Mouse (Mus musculus) spleen, adult 2 months (tissue): Measurements from ENCODE around the gene Ccdc22. TPM values are rescaled to one million over a fixed set of nuclear protein-coding genes. Genes with fewer than 3 reads are reported as not detected.
A peak's percentile ranks its signal among the peaks of the same experiment; 100 is the strongest.

Experiments
- DNase-seq, 2 experiments: peaks; one replicate each; pipeline versions ENCODE4 v3.0.0 to v3.0.0-alpha.2; 2012 to 2021; ENCODE audit warnings: low spot score in 2 of 2, low read depth in 1 of 2
- H3K27ac ChIP-seq: fragments of 200-500 bp; 2 replicates; pipeline ENCODE4 v1.5.1; 2012; ENCODE audit warnings: low read length, inconsistent platforms; ENCODE audit not compliant: insufficient read depth
- H3K27me3 ChIP-seq: fragments of 200-500 bp; 2 replicates; pipeline ENCODE4 v1.6.1; 2012; ENCODE audit warnings: mild to moderate bottlenecking, moderate library complexity, low read length, inconsistent platforms; ENCODE audit not compliant: control insufficient read depth, insufficient read depth
- H3K36me3 ChIP-seq: fragments of 200-500 bp; 2 replicates; pipeline ENCODE4 v1.6.1; 2012; ENCODE audit warnings: mild to moderate bottlenecking, low read length, inconsistent platforms; ENCODE audit not compliant: control insufficient read depth, insufficient read depth
- H3K4me1 ChIP-seq: fragments of 200-500 bp; 2 replicates; pipeline ENCODE4 v1.6.1; 2011; ENCODE audit warnings: inconsistent platforms; ENCODE audit not compliant: control insufficient read depth, insufficient read depth, insufficient read length
- H3K4me3 ChIP-seq: fragments of 200-500 bp; 2 replicates; pipeline ENCODE4 v1.5.1; 2011; ENCODE audit warnings: mild to moderate bottlenecking, inconsistent platforms; ENCODE audit not compliant: insufficient read depth, insufficient read length; ENCODE audit errors: extremely low read depth
- CTCF ChIP-seq: fragments of 200-500 bp; IDR thresholded peaks from 2 replicates; pipeline ENCODE4 v1.5.1; 2011; ENCODE audit warnings: mild to moderate bottlenecking, inconsistent platforms; ENCODE audit not compliant: insufficient read depth, insufficient read length, insufficient replicate concordance; ENCODE audit errors: extremely low read depth
- POLR2A ChIP-seq: fragments of 200-500 bp; IDR thresholded peaks from 2 replicates; pipeline ENCODE4 v1.6.1; 2011; ENCODE audit warnings: low read depth, low read length, inconsistent platforms
- whole genome bisulfite sequencing: fragments of 180-500 bp; shearing (Covaris S2); methylation state at CpG from one replicate; pipeline ENCODE4 v1.1.7; 2018; 5-methylcytosine and 5-hydroxymethylcytosine counted together
- polyA plus RNA-seq: library from polyadenylated mRNA; depleted of rRNA; stranded (reverse); fragments of >200 nt; gene quantifications from 2 replicates; pipeline ENCODE4 v1.2.3, GENCODE M21; 2012

Gene Ccdc22
- polyA plus RNA-seq, 1 experiment: 15.1 TPM

- no peaks in the 10 kb centered on the region for H3K36me3 ChIP-seq
- TF ChIP-seq CTCF (no peak), POLR2A (no peak)
- DNase-seq: no peak
- WGBS: 64% methylated on average over 3 of the region's 3 CpGs
- H3K4me1 ChIP-seq: no peaks in the 10 kb centered on the region
- H3K27ac ChIP-seq: no peak overlapping the region
- no peak overlapping the region for H3K4me3 ChIP-seq
- H3K27me3 ChIP-seq: no peaks in the 10 kb centered on the region
These were observed 29.8 kb upstream of the Ccdc22 start for GRCm38 (mm10) chrX:7635101-7635500.

GRCm38 (mm10) chrX:7632560-7632959, 27.2 kb upstream of the Ccdc22 start:
- no peak for DNase-seq
- no peaks in the 10 kb centered on the region for H3K36me3 ChIP-seq
- H3K4me3 ChIP-seq: no peak overlapping the region
- H3K4me1 ChIP-seq: no peaks in the 10 kb centered on the region
- 74% methylated on average over 6 of the region's 6 CpGs for WGBS
- no peak for TF ChIP-seq CTCF
- TF ChIP-seq POLR2A: no peak
- no peak overlapping the region for H3K27ac ChIP-seq
- no peaks in the 10 kb centered on the region for H3K27me3 ChIP-seq

GRCm38 (mm10) chrX:7617889-7618551, 12.7 kb upstream of the Ccdc22 start:
- H3K27me3 ChIP-seq: no peaks in the 10 kb centered on the region
- 60% methylated on average over 12 of the region's 12 CpGs for WGBS
- DNase-seq: peak in 1 of 2 experiments; percentile 30
- no peaks in the 10 kb centered on the region; the same call in 1 of the 2 replicates for H3K4me1 ChIP-seq
- TF ChIP-seq POLR2A: no peak
- TF ChIP-seq CTCF: no peak
- H3K36me3 ChIP-seq: no peaks in the 10 kb centered on the region
- no peak overlapping the region for H3K27ac ChIP-seq
- no peak overlapping the region for H3K4me3 ChIP-seq

GRCm38 (mm10) chrX:7610536-7611258, 5.4 kb upstream of the Ccdc22 start:
- Histone ChIP-seq H3K27me3 (no peaks in the 10 kb centered on the region), H3K36me3 (no peaks in the 10 kb centered on the region), H3K4me1 (no peaks in the 10 kb centered on the region), H3K4me3 (no peak overlapping the region), H3K27ac (no peak overlapping the region)
- TF ChIP-seq CTCF (no peak), POLR2A (no peak)
- WGBS: 32% methylated on average over 26 of the region's 26 CpGs
- no peak for DNase-seq

GRCm38 (mm10) chrX:7610035-7610434, 4.7 kb upstream of the Ccdc22 start:
- no peak overlapping the region for H3K27ac ChIP-seq
- 30% methylated on average over 21 of the region's 21 CpGs for WGBS
- H3K4me3 ChIP-seq: no peak overlapping the region
- no peaks in the 10 kb centered on the region for H3K27me3 ChIP-seq
- no peak for DNase-seq
- no peaks in the 10 kb centered on the region for H3K4me1 ChIP-seq
- TF ChIP-seq POLR2A: no peak
- TF ChIP-seq CTCF: no peak
- no peaks in the 10 kb centered on the region for H3K36me3 ChIP-seq

- no peak within 1 kb of the TSS for H3K4me3 ChIP-seq
- TF ChIP-seq POLR2A (no peak), CTCF (no peak)
- no peak for DNase-seq
- no peaks in the 10 kb centered on the region for H3K27me3 ChIP-seq
- H3K36me3 ChIP-seq: no peaks in the 10 kb centered on the region
- H3K4me1 ChIP-seq: no peaks in the 10 kb centered on the region; the same call in 1 of the 2 replicates
- no peak within 1 kb of the TSS for H3K27ac ChIP-seq
- WGBS: 80% methylated on average over 6 of the region's 6 CpGs
These were observed 1.5 kb upstream of the Ccdc22 start, which contains the start of gene Cacna1f for GRCm38 (mm10) chrX:7606783-7607182. TSS of gene Cacna1f (plus strand) at chrX:7607083.

- Histone ChIP-seq H3K27ac (no peak overlapping the region), H3K27me3 (no peaks in the 10 kb centered on the region), H3K4me1 (no peaks in the 10 kb centered on the region; the same call in 1 of the 2 replicates), H3K4me3 (no peak overlapping the region), H3K36me3 (no peaks in the 10 kb centered on the region)
- WGBS: 26% methylated on average over 8 of the region's 8 CpGs
- no peak for DNase-seq
- no peak for TF ChIP-seq POLR2A
- no peak for TF ChIP-seq CTCF
These were observed 241 bp upstream of the Ccdc22 start for GRCm38 (mm10) chrX:7605575-7605941.
